Mouse (Mus musculus): Measurements from ENCODE around the gene Glis3.

The Glis3 gene

DNA sequence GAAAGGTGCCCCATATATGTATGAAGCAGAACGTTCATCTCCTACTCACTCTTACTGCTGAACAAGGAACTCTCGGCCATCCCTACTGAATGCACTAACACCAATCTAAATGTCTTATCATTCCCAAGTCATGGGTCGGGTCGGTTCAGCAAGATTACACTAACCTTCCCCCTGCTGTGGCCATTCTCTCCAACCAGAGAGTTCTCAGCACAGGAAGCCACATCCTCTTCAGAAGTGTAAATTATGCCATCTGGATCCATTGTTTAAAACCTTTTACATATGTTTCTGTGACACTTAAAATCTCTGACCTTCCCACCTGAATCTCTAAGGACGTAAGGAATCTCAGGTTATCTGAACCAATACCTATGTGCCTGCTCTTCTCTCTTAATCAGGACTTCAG, 29.0 kb downstream of the Glis3 start:
- no peak for DNase-seq

DNA sequence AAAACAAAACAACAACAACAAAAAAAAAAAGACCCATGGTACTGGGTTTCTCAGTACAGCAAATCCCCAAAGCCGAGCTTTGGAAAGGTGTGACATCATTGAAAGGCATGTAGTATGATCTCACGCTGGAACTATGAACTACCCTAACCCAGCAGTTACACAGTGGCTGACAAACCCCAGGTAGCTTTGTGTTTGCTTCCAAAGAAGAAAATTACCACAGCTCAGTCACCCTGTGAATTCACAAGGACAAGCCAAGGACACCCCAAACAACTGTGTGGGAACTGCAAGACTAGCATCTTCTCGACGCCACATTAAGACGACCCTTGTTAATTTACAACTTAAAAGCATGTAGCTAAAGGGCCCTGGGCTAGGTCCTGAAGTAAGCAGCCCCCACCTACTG, 30.4 kb downstream of the Glis3 start:
- DNase-seq = peak; percentile 32

DNA sequence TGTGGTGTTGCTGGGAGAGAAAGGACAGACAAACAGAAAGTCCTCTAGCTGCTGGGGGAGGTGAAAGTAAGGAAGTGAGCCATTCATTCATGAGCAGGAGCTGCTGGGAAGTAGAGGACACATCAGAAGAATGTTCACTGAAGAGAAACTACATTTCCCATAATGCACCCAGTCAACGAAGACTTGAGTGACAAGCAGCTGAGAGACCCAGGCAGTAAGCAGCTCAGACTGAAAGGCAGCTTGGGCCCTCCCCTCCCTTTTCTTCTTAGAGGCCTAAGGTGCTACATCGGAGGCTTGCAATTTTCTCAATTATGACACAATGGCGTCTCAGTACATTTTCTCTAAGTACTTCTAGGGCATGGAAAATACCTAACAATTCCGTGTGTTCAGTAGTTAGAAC, 31.0 kb downstream of the Glis3 start:
- DNase-seq = no peak

DNA sequence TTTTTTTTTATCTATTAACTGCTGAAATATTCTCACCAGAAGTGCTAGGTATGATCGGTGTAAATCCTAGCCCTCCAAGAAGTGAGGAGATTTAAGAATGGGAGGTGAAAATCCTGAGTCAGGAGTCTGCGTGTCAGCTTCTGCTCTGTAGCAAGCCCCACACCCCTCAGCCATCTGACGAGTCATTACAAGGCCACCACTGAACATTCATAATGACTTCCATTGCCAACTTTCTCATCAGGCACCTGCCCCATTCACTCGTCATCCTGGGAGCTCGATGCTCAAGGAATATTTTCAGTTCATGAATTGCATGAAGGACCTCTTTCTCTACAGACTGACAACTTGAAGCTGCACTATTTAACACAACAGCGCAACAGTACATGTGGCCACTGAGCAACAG, 32.5 kb downstream of the Glis3 start:
- DNase-seq = no peak

DNA sequence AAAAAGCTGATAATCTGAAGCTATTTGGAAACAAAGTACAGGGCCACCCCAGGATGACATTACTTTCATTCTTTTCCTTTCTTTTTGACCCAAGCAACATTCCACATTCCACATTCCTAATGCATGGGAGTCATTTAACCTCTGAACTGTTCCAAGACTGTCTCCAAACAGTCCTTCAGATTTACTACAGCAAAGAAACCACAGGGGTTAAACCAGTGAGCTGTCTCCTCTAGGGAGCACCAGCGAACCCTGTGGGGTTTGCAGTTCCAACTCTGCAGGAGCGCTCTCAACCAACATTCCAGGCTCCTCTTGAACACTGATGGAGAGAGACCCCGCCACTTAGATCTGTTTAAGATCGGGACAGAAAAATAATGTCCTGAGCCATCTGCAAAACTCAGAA, 33.6 kb downstream of the Glis3 start:
- DNase-seq = no peak

DNA sequence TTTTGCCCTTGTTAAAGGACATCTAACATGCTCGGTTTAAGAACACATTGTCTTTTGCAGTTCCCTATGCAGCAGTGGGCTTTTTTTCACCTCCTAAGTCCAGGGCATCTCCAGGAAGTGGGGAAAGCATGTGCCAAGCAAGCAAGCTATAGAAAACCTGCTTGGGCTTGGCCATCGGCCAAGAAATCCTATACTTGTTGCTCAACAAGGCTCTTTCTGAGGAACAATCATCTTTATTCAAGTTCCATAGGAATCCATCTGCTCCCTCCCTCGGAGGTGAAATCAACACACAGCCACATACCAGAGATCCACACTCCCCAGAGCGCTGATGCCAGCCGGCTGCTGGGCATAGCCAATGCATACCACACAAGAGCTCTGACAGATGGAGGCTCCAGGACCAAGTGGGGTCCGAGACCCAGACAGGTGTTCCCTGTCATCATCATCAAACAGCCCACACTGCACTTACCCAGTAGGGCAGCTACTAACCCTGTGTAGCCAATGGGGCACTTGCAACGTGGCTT, 39.0 kb downstream of the Glis3 start:
- peak; percentile 23 for DNase-seq

DNA sequence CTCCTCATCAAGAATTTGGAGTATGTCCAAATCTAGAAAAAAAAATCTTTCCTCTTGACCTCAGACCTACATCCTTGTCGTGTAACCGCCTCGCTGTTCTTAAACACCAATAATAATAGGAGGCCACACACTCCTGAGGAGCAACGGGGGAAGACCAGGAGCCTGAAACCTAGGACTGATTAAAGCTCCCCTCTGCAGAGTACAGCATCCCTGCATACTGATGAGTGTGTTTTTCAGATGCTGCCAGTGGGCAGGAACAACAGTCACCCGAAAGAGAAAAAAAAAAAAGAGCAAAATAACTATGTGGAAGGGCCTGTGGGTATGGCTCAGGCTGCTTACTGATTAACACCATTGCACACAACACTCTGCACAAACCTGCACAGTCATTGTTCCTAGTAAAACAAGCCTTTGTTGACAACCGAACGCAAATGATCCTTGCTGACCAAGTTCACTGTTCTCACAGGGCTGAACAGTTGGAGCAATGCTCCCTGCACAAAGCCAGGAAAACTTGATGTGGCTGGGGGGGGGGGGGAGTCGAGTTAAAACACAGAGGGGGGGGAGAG, 43.8 kb downstream of the Glis3 start:
- peak; percentile 43 for DNase-seq

DNA sequence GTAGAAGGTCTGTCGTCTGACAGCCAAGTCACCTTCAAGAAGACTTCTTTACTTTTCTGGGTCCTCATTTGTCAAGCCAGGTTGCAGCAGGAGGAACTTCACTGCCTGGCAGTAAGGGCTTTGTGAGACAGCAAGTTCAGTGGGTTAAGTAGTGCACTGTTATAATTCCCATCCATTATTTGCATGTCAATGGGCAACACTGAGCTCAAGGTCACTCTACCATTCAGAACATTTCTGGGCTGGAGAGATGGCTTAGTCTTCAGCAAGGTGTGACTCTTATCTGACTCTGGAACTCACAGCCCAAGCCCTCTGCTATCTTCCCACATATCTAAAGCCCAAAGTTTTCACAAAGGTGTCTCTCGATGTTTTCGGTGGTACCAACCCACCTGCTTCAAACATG, 44.9 kb downstream of the Glis3 start:
- no peak for DNase-seq

DNA sequence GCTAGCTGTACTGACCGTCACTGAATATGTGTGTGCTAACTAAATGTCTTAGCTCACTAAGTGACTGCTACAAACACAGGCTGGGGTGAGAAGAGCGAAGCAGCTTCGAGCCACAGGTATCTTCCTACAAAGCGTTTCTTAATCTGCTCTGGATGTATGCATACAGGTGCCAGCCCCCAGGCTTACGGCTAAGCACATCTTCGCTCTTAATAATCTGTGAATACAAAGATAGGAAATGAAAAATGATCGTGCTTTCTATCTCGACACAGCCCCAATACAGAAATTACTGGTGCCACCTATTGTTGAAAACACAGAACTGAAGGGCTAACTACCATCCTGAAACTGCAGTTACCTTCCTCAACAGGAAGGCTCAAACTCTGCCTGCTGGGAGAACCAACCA, 51.5 kb downstream of the Glis3 start:
- DNase-seq = peak; percentile 44

DNA sequence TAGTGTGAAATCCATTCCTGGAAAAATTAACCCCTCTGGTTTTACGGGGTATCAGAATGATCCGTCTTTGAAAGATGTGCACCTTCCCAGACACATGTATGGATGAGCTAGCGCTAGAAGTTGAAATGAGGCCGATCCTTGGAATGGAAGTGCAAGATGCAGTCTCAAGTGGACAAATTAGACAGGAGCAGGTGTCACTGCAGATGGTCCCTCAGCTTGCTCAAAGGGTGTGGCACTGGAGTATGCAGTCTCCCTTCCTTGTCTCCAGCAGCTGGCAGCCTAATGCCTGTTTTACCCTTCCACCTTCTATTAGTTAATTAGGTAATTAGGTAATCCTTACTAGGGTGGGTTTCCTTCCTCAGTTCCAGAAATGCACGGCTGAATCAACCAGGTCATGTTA, 53.7 kb downstream of the Glis3 start:
- DNase-seq = no peak

DNA sequence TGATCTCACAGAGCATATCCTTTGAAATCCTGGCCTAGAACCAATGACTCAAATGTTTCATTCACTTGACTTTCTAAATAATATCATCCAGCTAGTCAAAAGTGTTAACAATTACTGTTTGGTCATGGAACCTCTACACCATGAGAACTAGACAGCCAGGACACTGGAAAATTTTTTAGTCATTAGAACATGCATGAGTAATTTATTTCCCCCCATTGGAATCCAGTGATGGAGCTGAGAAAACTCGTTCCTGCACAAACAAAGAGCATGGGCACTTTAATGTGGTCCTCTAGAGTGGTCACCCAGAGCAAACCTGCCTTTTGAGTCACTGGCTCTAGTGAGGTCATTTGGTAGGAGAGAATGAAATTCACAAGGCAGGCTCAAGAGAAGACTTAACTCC, 55.3 kb downstream of the Glis3 start:
- no peak for DNase-seq

DNA sequence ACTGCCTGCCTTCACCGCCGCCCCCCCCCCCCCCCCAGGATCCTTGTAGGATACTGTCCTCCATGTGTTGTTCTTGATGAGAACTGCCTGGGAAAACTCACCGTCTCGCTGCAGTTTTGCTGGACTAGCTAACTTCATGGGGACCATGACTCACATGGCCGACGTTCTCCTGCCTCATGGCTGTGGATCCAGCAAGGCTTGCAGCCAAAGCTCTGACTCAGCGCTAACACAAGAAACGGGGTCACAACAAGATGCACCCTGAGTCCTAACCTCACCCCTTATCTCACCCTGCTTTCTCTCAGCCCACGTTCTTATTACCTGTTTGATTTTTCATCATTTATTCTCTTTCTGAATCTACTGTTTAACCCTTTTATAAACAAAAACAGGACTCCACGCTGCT, 56.2 kb downstream of the Glis3 start:
- peak; percentile 37 for DNase-seq

DNA sequence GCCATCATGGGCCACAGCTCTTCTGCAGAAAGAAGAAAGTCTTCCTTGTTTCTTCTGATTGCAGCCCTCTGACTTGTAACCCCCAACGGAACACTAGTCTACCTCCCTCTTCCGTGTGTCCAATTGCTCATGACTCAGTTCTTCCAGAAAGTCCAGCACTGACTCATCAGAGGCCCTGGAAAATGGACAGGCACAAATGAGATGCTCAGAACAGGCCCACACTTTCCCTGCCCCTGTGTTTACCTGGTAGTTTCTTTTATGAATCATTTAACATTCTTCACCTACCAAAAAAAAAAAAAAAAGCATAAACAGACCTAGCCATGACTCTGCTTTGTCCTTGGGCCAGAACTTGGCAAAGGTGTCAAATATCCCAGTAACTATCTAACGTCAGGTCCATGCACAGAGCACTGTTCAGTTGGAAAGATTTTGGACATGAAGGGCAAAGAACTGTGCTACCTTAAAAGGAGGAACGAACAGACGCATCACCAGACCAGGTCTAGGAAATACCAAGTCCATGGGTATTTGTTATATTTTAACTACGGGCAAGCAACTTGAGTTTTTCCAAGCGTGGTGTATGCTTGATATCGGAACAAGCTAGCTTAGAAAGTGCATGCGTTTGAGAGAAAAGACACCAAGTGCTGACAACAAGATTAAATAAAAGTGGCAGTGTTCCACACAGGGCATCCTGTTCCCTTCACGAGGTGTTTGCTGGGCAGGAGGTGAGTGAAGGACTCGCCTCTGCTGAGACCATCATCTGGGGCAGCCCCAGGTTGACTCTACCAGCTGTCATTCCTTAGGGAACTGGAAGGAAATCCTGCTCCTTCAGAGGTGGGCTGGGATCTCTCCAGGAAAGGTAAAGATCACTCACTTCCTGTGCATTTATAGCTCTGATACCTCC, 58.0 kb downstream of the Glis3 start:
- DNase-seq = peak; percentile 67

DNA sequence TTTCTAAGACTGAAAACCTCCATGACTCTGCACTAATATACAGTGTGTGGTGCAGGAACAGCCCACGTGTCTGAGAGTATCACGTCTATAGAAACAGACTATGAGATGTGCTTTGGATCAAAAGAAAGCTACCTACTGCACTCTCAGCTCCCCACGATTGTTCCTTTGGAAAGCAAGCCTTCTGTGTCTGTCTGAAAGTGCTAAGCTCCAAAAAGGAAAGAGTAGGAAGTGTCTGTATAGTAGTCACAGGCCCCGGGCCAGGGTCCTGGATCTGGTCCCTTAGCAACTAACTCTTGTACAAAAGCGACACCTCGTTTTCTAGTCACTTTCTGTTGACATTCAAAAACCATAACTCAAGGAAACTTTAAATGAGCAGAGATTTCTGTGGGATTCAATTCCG, 62.1 kb downstream of the Glis3 start:
- no peak for DNase-seq

DNA sequence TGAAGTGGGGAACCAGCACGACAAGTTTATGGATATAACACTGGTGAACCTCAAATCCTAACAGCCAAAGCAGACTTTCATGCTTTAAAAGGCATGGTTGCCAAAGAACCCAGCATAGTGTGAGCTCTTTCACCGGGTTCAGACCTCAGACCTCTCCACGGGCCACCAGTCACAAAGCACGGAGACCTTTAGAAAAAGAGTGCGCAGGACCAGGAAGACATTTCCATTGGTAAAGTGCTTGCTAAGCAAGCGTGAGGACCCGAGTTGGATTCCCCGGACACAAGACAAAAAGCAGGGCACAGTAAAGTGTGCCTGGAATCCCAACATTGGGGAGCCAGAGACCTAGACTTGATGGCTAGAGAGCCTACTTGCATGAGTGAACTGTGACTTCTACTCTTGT, 62.7 kb downstream of the Glis3 start:
- DNase-seq = peak; percentile 35

DNA sequence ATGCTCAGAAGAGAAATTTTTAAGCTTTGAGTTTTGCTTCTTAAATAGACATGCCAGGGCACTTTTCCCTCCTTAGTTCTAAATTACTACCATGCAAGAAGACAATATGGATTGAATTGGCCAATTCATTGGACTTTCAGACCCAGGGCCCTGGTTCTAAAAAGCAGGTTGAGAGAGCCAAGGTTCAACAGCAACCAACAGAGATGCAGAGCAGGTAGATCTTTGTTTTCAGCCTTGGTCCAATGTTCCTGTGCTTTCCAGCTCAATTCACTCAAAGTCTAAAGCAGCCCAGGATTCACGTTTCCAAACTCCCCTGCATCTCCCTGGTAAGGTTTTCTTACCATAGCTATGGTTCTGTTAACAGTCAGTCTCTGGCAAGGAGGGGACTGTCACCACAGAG, 63.4 kb downstream of the Glis3 start:
- DNase-seq = no peak

DNA sequence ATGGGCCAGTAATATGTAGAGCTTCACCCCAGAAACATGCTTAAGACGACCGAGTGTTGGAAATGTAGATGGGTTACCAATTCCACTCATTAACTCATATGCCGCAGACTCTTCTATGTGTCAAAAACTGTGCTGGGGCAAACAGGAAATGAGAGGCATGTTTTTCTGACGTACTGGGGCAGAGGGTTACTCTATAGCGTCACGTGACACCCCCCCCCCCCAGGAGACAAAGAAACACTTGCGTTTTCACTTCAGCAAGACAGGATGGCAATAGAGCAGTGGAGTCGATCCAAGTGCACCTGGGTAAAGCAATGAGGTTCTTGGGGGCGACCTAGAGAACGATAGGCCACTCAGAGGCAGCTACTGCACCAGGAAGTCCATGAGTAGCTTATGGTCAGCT, 67.6 kb downstream of the Glis3 start:
- no peak for DNase-seq

DNA sequence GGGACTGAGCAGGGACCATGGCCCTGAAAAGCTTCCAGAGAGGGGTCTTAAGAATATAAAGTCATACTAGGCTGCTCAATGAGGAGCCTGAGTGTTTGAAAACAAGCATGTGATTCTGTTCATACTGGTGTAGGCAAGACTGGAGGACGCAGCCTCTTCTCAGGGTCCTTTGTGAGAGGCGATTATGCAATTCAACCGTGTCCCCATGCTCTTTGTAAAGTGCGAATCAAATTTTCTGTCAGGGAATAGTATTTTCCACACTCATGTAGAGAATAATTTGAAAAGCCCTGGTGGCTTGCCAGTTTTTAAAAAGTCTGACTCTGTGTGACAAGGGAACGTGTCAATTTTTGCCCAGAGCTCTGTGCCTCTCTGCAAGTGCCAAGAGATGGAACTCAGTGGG, 71.1 kb downstream of the Glis3 start:
- no peak for DNase-seq

DNA sequence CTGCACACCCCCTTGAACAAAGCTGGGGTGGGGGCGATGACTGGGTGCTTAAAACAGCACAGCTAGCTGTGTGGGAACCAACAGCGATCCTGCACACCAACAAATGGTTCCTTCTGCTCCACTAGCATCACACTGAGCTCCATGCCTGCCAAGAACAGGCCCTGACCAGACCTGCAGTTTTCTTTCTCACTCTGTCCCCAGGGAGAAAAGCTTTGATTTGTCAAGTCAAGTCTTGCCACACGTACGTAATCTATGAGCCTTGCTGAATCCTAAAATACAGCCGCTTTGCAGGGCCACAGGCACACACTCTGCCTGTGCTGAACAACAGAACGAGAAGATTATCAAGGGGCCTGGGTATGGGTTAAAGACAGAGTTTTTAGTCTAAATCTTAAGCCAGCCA, 71.6 kb downstream of the Glis3 start:
- DNase-seq = no peak

DNA sequence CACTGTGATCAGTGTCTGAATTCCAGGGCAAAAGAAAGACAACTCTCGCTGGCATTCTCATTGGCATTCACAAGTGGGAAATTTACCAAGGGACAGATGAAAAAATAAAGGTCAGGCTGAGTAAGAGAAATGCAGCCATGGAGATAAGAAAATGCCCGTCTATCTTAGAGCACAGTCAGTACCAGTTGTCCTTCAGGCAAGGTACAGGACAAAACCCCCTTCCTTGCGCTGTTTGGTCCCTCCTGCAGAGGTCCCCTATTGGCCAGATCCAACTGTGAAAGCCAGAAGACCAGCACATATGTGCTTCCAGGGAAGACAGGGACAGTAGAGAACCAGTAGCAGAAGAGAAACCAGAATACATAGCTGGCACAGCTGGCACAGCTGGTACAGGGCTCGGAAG, 79.0 kb downstream of the Glis3 start:
- no peak for DNase-seq

DNA sequence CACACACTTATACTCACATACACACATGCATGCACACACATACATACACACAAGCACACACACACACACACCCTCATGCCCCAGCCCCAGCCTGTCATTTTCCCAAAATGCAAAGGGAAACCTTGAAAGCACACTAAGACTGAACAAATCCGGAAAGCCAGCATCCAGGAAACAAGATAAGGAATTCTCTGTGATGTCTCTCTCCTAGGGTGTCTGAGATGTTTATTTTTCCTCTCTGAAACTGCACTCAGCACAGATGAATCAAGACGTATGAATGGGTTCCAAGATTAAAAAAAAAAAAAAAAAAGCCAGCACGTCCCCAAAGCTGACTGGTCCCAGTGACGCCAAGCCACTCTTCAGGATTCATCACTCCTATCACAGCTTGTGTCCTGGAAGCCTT, 85.7 kb downstream of the Glis3 start:
- DNase-seq = no peak

DNA sequence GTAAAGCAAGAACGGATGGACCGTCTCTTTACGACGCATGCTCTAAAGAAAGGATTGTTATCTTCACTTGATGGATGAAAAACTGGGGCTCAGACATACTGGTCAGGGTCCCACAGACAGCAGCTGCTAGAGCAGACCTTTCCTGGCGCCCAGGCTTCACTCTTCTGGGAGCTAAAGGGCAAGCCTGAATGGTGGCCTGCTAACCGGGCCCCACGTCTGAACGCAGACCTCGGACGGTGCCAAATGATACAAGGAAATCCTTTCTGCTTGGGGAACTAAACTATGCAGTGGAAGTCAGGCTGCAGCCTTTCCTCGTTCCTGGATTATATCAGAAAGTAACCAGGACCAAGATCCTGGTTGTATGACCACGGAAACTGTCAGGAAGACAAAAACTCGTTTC, 86.9 kb downstream of the Glis3 start:
- no peak for DNase-seq

DNA sequence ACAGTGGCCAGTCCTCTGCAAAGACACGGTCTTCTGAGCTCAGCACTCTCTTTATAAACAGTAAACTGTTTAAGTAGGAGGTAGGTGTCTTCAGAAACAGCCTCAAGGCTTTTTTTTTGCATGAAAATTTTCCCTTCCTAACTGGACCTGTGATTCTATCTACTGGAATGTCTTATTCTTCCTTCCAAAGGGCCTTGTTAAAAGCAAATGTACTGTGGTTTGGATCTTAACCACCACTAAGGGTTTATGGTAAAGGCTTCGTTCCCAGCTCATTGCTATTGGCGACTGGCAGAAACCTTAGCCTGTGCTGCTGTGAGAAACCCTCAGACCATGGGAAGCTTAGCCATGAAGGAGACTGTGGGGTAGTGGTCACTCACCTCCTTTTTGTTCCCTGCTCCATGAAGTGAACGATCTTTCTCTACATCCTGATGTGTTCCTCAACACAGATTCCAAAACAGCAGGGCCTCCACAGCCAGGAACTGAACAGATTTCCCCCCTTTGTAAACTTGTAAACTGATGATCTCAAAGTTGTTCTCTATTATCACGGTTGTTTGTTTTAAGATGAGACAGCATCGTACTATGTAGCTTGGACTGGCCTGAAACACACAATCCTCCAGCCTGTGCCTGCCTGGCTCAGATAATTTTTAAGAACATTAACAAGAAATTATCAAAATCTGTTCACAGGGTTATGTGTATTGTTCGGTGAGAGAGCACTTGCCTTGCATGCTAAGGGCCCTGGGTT, 88.0 kb downstream of the Glis3 start:
- DNase-seq = no peak

DNA sequence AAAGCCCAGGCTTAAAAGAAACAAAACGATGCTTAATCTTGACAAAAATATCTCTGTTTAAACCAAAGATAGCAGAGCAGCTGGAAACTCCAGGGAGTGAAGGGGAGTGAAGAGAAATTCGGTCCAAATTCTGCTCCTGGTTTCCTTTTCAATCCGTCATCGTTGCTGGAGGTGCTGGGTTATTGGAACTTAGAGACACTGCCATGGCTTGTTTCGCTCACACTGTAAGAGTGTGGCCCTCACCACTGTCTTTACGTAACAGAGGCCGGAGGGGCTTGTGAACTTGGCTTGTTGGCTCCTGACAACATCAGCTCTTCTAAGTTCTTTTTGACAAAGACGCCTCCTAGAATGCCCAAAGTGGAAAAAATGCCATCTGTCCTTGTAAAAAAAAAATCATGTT, 99.4 kb downstream of the Glis3 start:
- DNase-seq = no peak
